Mouse (Mus musculus): Measurements from ENCODE around the gene Dlg3. TPM values are rescaled to one million over a fixed set of nuclear protein-coding genes. Genes with fewer than 3 reads are reported as not detected.

The Dlg3 gene
- polyA plus RNA-seq, 1 experiment from 2014 or later = 13.8 TPM

- H3K9me3 ChIP-seq (ENCODE audit: control insufficient read depth, low read length) = no peaks in the 10 kb centered on the region
- no peaks in the 10 kb centered on the region for H3K4me1 ChIP-seq (replicated peaks; ENCODE audit: control insufficient read depth, insufficient read depth, low read length)
- no peak for DNase-seq (ENCODE audit: low spot score)
- H3K36me3 ChIP-seq (ENCODE audit: control insufficient read depth, insufficient read depth, low read length) = no peaks in the 10 kb centered on the region
- ATAC-seq (ENCODE audit: low FRiP score) = no peak
- H3K27me3 ChIP-seq (ENCODE audit: control insufficient read depth, insufficient read depth, low read length) = no peaks in the 10 kb centered on the region; the same call in 1 of the 2 replicates
- H3K27ac ChIP-seq (ENCODE audit: low read depth, low read length) = no peak overlapping the region
- WGBS = 79% methylated on average over 6 of the region's 6 CpGs
- H3K4me2 ChIP-seq (replicated peaks; ENCODE audit: low read depth, low read length) = no peak overlapping the region
- no peak overlapping the region for H3K9ac ChIP-seq (ENCODE audit: low read depth, low read length)
- H3K4me3 ChIP-seq (ENCODE audit: low read depth, low read length) = no peak overlapping the region
Observed at GRCm38 (mm10) chrX:100802034-100802433, 34.5 kb downstream of the Dlg3 start.

GRCm38 (mm10) chrX:100811129-100811528, 43.6 kb downstream of the Dlg3 start:
- Histone ChIP-seq H3K36me3 (ENCODE audit: control insufficient read depth, insufficient read depth, low read length) (no peaks in the 10 kb centered on the region; the same call in 1 of the 2 replicates), H3K9me3 (ENCODE audit: control insufficient read depth, low read length) (no peaks in the 10 kb centered on the region), H3K4me1 (replicated peaks; ENCODE audit: control insufficient read depth, insufficient read depth, low read length) (no peaks in the 10 kb centered on the region), H3K9ac (ENCODE audit: low read depth, low read length) (no peak overlapping the region), H3K27me3 (ENCODE audit: control insufficient read depth, insufficient read depth, low read length) (no peaks in the 10 kb centered on the region), H3K4me3 (ENCODE audit: low read depth, low read length) (no peak overlapping the region), H3K27ac (ENCODE audit: low read depth, low read length) (no peak overlapping the region), H3K4me2 (replicated peaks; ENCODE audit: low read depth, low read length) (no peak overlapping the region)
- WGBS = 89% methylated on average over 4 of the region's 4 CpGs
- DNase-seq (ENCODE audit: low spot score) (no peak), ATAC-seq (ENCODE audit: low FRiP score) (no peak)

DNA sequence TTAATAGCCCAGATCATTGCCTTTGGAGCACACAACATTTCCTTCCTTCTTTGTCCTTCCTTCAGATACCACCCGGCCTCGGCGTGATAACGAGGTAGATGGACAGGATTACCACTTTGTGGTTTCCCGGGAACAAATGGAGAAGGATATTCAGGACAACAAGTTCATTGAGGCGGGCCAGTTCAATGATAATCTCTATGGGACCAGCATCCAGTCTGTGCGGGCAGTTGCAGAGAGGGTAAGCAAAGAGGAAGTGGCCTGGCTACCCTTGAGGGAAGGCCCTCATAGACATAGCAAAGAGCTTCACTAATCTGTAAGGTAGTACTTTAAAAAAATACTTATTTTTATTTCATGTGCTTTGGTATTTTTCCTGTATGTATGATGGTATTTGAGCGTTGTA, 46.6 kb downstream of the Dlg3 start:
- H3K4me2 ChIP-seq (replicated peaks; ENCODE audit: low read depth, low read length) = no peak overlapping the region
- H3K9me3 ChIP-seq (ENCODE audit: control insufficient read depth, low read length) = no peaks in the 10 kb centered on the region
- H3K27ac ChIP-seq (ENCODE audit: low read depth, low read length) = no peak overlapping the region
- DNase-seq (ENCODE audit: low spot score) (no peak), ATAC-seq (ENCODE audit: low FRiP score) (no peak)
- H3K9ac ChIP-seq (ENCODE audit: low read depth, low read length) = no peak overlapping the region
- H3K4me1 ChIP-seq (replicated peaks; ENCODE audit: control insufficient read depth, insufficient read depth, low read length) = no peaks in the 10 kb centered on the region
- no peak overlapping the region for H3K4me3 ChIP-seq (ENCODE audit: low read depth, low read length)
- H3K27me3 ChIP-seq (ENCODE audit: control insufficient read depth, insufficient read depth, low read length) = no peaks in the 10 kb centered on the region
- H3K36me3 ChIP-seq (ENCODE audit: control insufficient read depth, insufficient read depth, low read length) = peaks cover 3% of the 10 kb centered on the region; the same call in 1 of the 2 replicates
- WGBS = 92% methylated on average over 8 of the region's 8 CpGs

DNA sequence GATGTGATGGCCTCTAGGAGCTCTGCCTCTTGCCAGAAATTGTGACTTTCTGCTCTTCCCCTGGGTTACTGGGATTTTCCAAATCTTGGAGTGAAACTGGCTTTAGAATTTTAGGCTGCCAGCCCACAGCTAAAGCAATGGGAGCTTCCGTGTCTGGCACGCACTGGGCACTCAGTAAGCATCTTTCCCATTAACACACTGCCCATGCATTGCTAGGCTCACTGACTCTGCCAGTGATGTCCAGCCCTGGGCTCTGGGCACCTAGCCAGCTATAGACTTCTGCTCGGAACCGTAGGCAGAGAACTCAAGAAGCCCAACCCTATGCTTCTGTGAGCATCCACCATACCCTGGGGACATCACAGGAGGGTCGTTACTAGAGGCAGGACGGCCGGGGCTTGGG, 48.2 kb downstream of the Dlg3 start:
- Histone ChIP-seq H3K9ac (ENCODE audit: low read depth, low read length) (no peak overlapping the region), H3K4me2 (replicated peaks; ENCODE audit: low read depth, low read length) (no peak overlapping the region), H3K27ac (ENCODE audit: low read depth, low read length) (no peak overlapping the region), H3K4me1 (replicated peaks; ENCODE audit: control insufficient read depth, insufficient read depth, low read length) (no peaks in the 10 kb centered on the region), H3K9me3 (ENCODE audit: control insufficient read depth, low read length) (no peaks in the 10 kb centered on the region), H3K36me3 (ENCODE audit: control insufficient read depth, insufficient read depth, low read length) (peaks cover 3% of the 10 kb centered on the region; the same call in 1 of the 2 replicates), H3K27me3 (ENCODE audit: control insufficient read depth, insufficient read depth, low read length) (no peaks in the 10 kb centered on the region), H3K4me3 (ENCODE audit: low read depth, low read length) (no peak overlapping the region)
- ATAC-seq (ENCODE audit: low FRiP score) (no peak), DNase-seq (ENCODE audit: low spot score) (no peak)
- WGBS = 90% methylated on average over 7 of the region's 7 CpGs

DNA sequence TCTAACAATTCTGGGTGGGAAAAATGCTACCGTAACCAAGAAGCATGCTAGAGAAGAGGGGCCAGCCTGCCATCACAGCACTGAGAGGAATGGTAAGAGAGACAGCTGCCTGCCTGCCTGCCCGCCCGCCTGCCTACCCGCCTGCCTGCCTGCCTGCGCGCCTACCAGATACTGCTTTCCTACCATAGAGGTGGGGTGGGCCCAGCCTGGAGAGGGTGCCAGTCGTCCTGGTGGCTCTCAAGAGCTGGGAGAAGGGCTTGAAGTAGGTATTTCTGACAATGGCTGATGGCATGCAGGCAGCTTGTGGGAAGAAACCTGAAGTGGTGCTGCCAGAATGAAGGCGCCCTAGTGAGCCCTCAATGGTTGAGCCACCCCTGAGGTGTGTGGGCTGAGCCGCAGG, 51.2 kb downstream of the Dlg3 start:
- WGBS = 82% methylated on average over 9 of the region's 9 CpGs
- H3K36me3 ChIP-seq (ENCODE audit: control insufficient read depth, insufficient read depth, low read length) = peaks cover 3% of the 10 kb centered on the region; the same call in 1 of the 2 replicates

GRCm38 (mm10) chrX:100821149-100821548, 53.6 kb downstream of the Dlg3 start:
- DNase-seq (ENCODE audit: low spot score) (no peak), ATAC-seq (ENCODE audit: low FRiP score) (peak; percentile 47; the same call in 1 of the 2 replicates)
- H3K27ac ChIP-seq (ENCODE audit: low read depth, low read length) = no peak overlapping the region
- no peak overlapping the region for H3K4me3 ChIP-seq (ENCODE audit: low read depth, low read length)
- no peaks in the 10 kb centered on the region for H3K27me3 ChIP-seq (ENCODE audit: control insufficient read depth, insufficient read depth, low read length)
- H3K36me3 ChIP-seq (ENCODE audit: control insufficient read depth, insufficient read depth, low read length) = peaks cover 3% of the 10 kb centered on the region; the same call in 1 of the 2 replicates
- H3K9ac ChIP-seq (ENCODE audit: low read depth, low read length) = no peak overlapping the region
- WGBS = 61% methylated on average over 1 of the region's 1 CpGs
- H3K4me1 ChIP-seq (replicated peaks; ENCODE audit: control insufficient read depth, insufficient read depth, low read length) = no peaks in the 10 kb centered on the region
- no peak overlapping the region for H3K4me2 ChIP-seq (replicated peaks; ENCODE audit: low read depth, low read length)
- H3K9me3 ChIP-seq (ENCODE audit: control insufficient read depth, low read length) = no peaks in the 10 kb centered on the region

More for the DNA sequence above, 51.2 kb downstream of the Dlg3 start:
- no peak overlapping the region for H3K4me2 ChIP-seq (replicated peaks; ENCODE audit: low read depth, low read length)
- no peak overlapping the region for H3K9ac ChIP-seq (ENCODE audit: low read depth, low read length)
- no peak for DNase-seq (ENCODE audit: low spot score)
- no peak overlapping the region for H3K27ac ChIP-seq (ENCODE audit: low read depth, low read length)
- H3K4me1 ChIP-seq (replicated peaks; ENCODE audit: control insufficient read depth, insufficient read depth, low read length) = no peaks in the 10 kb centered on the region
- no peaks in the 10 kb centered on the region for H3K9me3 ChIP-seq (ENCODE audit: control insufficient read depth, low read length)
- ATAC-seq (ENCODE audit: low FRiP score) = no peak
- no peak overlapping the region for H3K4me3 ChIP-seq (ENCODE audit: low read depth, low read length)
- H3K27me3 ChIP-seq (ENCODE audit: control insufficient read depth, insufficient read depth, low read length) = no peaks in the 10 kb centered on the region

DNA sequence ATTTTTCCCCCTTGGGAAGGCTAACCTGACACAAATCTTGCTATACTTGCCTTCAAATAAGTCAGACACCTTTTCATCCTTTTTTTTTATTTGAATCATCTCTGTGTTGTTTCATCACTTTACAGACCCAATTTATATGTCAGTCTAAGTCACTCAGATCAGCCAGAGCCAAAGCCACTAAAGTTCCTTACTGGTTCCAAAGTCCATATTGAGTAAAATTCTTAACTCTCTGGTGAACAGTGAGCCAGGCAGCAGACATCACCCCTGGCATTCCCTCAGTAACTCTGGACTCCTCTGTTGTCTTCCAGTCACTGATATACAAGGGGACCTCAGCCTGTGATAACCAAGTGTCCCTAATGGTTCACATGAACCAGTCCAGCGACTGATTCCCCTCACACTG, 58.0 kb downstream of the Dlg3 start:
- H3K9ac ChIP-seq (ENCODE audit: low read depth, low read length) = no peak overlapping the region
- H3K4me2 ChIP-seq (replicated peaks; ENCODE audit: low read depth, low read length) = no peak overlapping the region
- 88% methylated on average over 1 of the region's 1 CpGs for WGBS
- H3K36me3 ChIP-seq (ENCODE audit: control insufficient read depth, insufficient read depth, low read length) = no peaks in the 10 kb centered on the region
- no peak for DNase-seq (ENCODE audit: low spot score)
- no peaks in the 10 kb centered on the region for H3K4me1 ChIP-seq (replicated peaks; ENCODE audit: control insufficient read depth, insufficient read depth, low read length)
- no peak for ATAC-seq (ENCODE audit: low FRiP score)
- no peaks in the 10 kb centered on the region for H3K9me3 ChIP-seq (ENCODE audit: control insufficient read depth, low read length)
- H3K4me3 ChIP-seq (ENCODE audit: low read depth, low read length) = no peak overlapping the region
- no peaks in the 10 kb centered on the region for H3K27me3 ChIP-seq (ENCODE audit: control insufficient read depth, insufficient read depth, low read length)
- H3K27ac ChIP-seq (ENCODE audit: low read depth, low read length) = no peak overlapping the region

DNA sequence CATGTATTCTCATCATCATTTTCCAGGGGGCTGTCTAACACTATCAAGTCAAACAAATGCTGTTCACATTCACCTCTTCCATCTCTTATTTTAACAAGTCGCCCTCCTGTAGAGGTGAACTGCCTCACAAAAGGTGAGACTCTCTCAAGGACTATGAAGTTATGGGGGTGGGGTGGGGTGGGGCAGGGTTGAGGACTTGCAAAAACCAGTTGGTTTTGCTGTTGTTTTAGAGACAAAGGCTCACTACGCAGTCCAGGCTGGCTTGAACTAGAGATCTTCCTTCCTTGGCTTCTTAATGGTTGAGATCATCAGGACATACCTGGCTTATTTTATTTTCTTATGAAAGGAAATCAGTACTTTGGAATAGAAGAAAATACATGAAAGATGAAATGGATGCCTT, 65.3 kb downstream of the Dlg3 start:
- H3K27me3 ChIP-seq (ENCODE audit: control insufficient read depth, insufficient read depth, low read length) = no peaks in the 10 kb centered on the region
- no peak overlapping the region for H3K4me2 ChIP-seq (replicated peaks; ENCODE audit: low read depth, low read length)
- DNase-seq (ENCODE audit: low spot score) (no peak), ATAC-seq (ENCODE audit: low FRiP score) (no peak)
- H3K9ac ChIP-seq (ENCODE audit: low read depth, low read length) = no peak overlapping the region
- H3K4me3 ChIP-seq (ENCODE audit: low read depth, low read length) = no peak overlapping the region
- no peaks in the 10 kb centered on the region for H3K9me3 ChIP-seq (ENCODE audit: control insufficient read depth, low read length)
- H3K4me1 ChIP-seq (replicated peaks; ENCODE audit: control insufficient read depth, insufficient read depth, low read length) = no peaks in the 10 kb centered on the region
- H3K36me3 ChIP-seq (ENCODE audit: control insufficient read depth, insufficient read depth, low read length) = no peaks in the 10 kb centered on the region
- 83% methylated on average over 2 of the region's 2 CpGs for WGBS
- H3K27ac ChIP-seq (ENCODE audit: low read depth, low read length) = no peak overlapping the region

- H3K4me3 ChIP-seq (ENCODE audit: low read depth, low read length) = no peak overlapping the region
- H3K4me1 ChIP-seq (replicated peaks; ENCODE audit: control insufficient read depth, insufficient read depth, low read length) = no peaks in the 10 kb centered on the region
- no peak overlapping the region for H3K4me2 ChIP-seq (replicated peaks; ENCODE audit: low read depth, low read length)
- H3K36me3 ChIP-seq (ENCODE audit: control insufficient read depth, insufficient read depth, low read length) = no peaks in the 10 kb centered on the region
- H3K9me3 ChIP-seq (ENCODE audit: control insufficient read depth, low read length) = no peaks in the 10 kb centered on the region
- DNase-seq (ENCODE audit: low spot score) (no peak), ATAC-seq (ENCODE audit: low FRiP score) (no peak)
- H3K27ac ChIP-seq (ENCODE audit: low read depth, low read length) = no peak overlapping the region
- H3K9ac ChIP-seq (ENCODE audit: low read depth, low read length) = no peak overlapping the region
- no peaks in the 10 kb centered on the region for H3K27me3 ChIP-seq (ENCODE audit: control insufficient read depth, insufficient read depth, low read length)
Observed at GRCm38 (mm10) chrX:100839211-100839610, 71.7 kb downstream of the Dlg3 start.
